Mouse (Mus musculus): ENCODE results near the gene Ifitm6. TPM values are rescaled to one million over a fixed set of nuclear protein-coding genes. Genes with fewer than 3 reads are reported as not detected.
"Not testable (repeated sequence)": the region's sequence is repeated elsewhere in the genome, so short reads cannot be mapped to it uniquely, and the experiment has no call there.

Gene Ifitm6
- 0.58 and 0.88 TPM in 2 replicates for polyA plus RNA-seq (2014; fragmentation: Nextera tagmentation; extraction: Ambion mirVana)

DNA sequence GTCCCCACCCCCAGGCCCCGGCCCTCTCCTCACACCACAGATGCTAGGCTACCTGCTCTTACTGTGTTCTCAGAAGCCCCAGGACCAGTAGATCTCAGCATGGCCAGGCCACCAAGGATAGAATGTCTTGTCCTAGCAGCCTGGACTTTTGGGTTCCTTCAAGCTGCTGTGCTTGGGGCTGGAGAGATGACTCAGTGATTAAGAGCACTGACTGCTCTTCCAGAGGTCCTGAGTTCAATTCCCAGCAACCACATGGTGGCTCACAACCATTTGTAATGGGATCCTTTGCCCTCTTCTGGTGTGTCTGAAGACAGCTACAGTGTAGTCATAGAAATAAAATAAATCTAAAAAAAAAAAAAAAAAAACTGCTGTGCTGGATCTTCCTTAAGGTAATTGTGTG, at the start of gene Ifitm6:
TSS of gene Ifitm6 (minus strand) at position 101 of the 400 bp plus-strand sequence.
- 96% methylated on average over 1 of the region's 1 CpGs for WGBS
- H3K27me3 ChIP-seq (ENCODE audit: control insufficient read depth, insufficient read depth, low read length); H3K4me1 ChIP-seq (ENCODE audit: control insufficient read depth, insufficient read depth, low read length); H3K9me3 ChIP-seq (ENCODE audit: control insufficient read depth, low read length); ATAC-seq (ENCODE audit: low read depth); H3K36me3 ChIP-seq (ENCODE audit: control insufficient read depth, insufficient read depth, low read length); H3K4me3 ChIP-seq (ENCODE audit: low read depth, low read length); H3K9ac ChIP-seq (replicated peaks; ENCODE audit: low read depth, low read length); H3K4me2 ChIP-seq (ENCODE audit: low read depth, low read length); H3K27ac ChIP-seq (ENCODE audit: low read depth, low read length): not testable (repeated sequence)

DNA sequence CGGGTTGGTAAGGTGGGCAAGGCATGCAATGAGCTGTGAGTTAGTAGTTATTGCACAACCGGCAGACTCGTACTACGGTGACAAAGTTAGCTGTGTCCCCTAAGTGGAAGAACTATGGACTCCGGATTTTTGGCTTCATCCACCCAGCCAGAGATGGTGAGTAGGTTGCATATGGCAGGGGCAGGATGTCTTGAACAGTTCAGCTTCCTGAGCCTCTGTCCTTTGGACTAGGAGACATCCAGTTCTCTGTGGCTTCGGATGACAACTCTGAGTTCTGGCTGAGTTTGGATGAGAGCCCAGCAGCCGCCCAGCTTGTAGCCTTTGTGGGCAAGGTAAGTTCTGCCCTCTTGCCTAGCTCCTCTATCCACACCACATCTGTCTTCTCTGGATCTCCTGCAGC, 46.9 kb upstream of the Ifitm6 start:
- WGBS: 91% methylated on average over 7 of the region's 7 CpGs

GRCm38 (mm10) chr7:141064175-141064574, 46.5 kb upstream of the Ifitm6 start:
- peaks cover 19% of the 10 kb centered on the region for H3K4me1 ChIP-seq (ENCODE audit: control insufficient read depth, insufficient read depth, low read length)
- H3K27me3 ChIP-seq (ENCODE audit: control insufficient read depth, insufficient read depth, low read length): no peaks in the 10 kb centered on the region
- no peaks in the 10 kb centered on the region for H3K9me3 ChIP-seq (ENCODE audit: control insufficient read depth, low read length)
- ATAC-seq (ENCODE audit: low read depth): no peak
- no peak overlapping the region for H3K4me2 ChIP-seq (ENCODE audit: low read depth, low read length)
- H3K36me3 ChIP-seq (ENCODE audit: control insufficient read depth, insufficient read depth, low read length): peaks cover 43% of the 10 kb centered on the region
- whole genome bisulfite sequencing: 88% methylated on average over 7 of the region's 7 CpGs
- H3K4me3 ChIP-seq (ENCODE audit: low read depth, low read length): no peak overlapping the region
- H3K9ac ChIP-seq (replicated peaks; ENCODE audit: low read depth, low read length): no peak overlapping the region
- no peak overlapping the region for H3K27ac ChIP-seq (ENCODE audit: low read depth, low read length)

More for the DNA sequence above, 46.9 kb upstream of the Ifitm6 start:
- no peak for ATAC-seq (ENCODE audit: low read depth)
- Histone ChIP-seq H3K36me3 (ENCODE audit: control insufficient read depth, insufficient read depth, low read length) (peaks cover 43% of the 10 kb centered on the region), H3K9ac (replicated peaks; ENCODE audit: low read depth, low read length) (no peak overlapping the region), H3K4me1 (ENCODE audit: control insufficient read depth, insufficient read depth, low read length) (peaks cover 19% of the 10 kb centered on the region), H3K4me3 (ENCODE audit: low read depth, low read length) (no peak overlapping the region), H3K9me3 (ENCODE audit: control insufficient read depth, low read length) (no peaks in the 10 kb centered on the region), H3K27ac (ENCODE audit: low read depth, low read length) (no peak overlapping the region), H3K27me3 (ENCODE audit: control insufficient read depth, insufficient read depth, low read length) (no peaks in the 10 kb centered on the region), H3K4me2 (ENCODE audit: low read depth, low read length) (no peak overlapping the region)

DNA sequence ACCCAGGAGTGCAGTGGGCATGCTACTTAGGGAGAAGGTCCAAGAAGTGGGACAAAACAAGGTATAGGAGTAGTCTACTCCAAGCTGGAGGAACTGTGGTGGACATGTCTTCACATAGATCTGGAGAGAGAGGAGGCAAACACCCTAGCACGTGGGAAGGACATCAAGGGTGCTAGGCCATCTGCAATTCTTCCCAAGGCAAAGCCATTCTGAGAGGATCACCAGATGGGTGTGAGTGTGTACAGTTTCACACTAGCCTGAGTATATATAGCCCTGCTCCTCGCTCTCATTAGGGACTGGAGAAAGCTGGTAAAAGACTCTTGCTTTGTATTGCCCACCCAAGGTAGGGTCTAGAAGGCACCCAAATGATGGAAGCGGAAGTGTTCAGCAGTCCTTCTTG, 45.6 kb upstream of the Ifitm6 start:
- 92% methylated on average over 3 of the region's 3 CpGs for WGBS
- H3K9ac ChIP-seq (replicated peaks; ENCODE audit: low read depth, low read length): no peak overlapping the region
- H3K4me1 ChIP-seq (ENCODE audit: control insufficient read depth, insufficient read depth, low read length): peaks cover 19% of the 10 kb centered on the region

GRCm38 (mm10) chr7:141062525-141062924, 44.8 kb upstream of the Ifitm6 start:
- WGBS: 74% methylated on average over 7 of the region's 7 CpGs
- H3K4me3 ChIP-seq (ENCODE audit: low read depth, low read length): no peak overlapping the region
- H3K27ac ChIP-seq (ENCODE audit: low read depth, low read length): no peak overlapping the region
- no peaks in the 10 kb centered on the region for H3K9me3 ChIP-seq (ENCODE audit: control insufficient read depth, low read length)
- H3K36me3 ChIP-seq (ENCODE audit: control insufficient read depth, insufficient read depth, low read length): peaks cover 29% of the 10 kb centered on the region
- no peak for ATAC-seq (ENCODE audit: low read depth)
- H3K9ac ChIP-seq (replicated peaks; ENCODE audit: low read depth, low read length): no peak overlapping the region
- peak overlapping the region; percentile 85; the same call in 1 of the 2 replicates for H3K4me2 ChIP-seq (ENCODE audit: low read depth, low read length)
- peaks cover 19% of the 10 kb centered on the region for H3K4me1 ChIP-seq (ENCODE audit: control insufficient read depth, insufficient read depth, low read length)
- no peaks in the 10 kb centered on the region for H3K27me3 ChIP-seq (ENCODE audit: control insufficient read depth, insufficient read depth, low read length)

More for the DNA sequence above, 45.6 kb upstream of the Ifitm6 start:
- no peak for ATAC-seq (ENCODE audit: low read depth)
- H3K27me3 ChIP-seq (ENCODE audit: control insufficient read depth, insufficient read depth, low read length): no peaks in the 10 kb centered on the region
- peaks cover 37% of the 10 kb centered on the region for H3K36me3 ChIP-seq (ENCODE audit: control insufficient read depth, insufficient read depth, low read length)
- no peak overlapping the region for H3K27ac ChIP-seq (ENCODE audit: low read depth, low read length)
- H3K4me3 ChIP-seq (ENCODE audit: low read depth, low read length): no peak overlapping the region
- no peaks in the 10 kb centered on the region for H3K9me3 ChIP-seq (ENCODE audit: control insufficient read depth, low read length)
- no peak overlapping the region for H3K4me2 ChIP-seq (ENCODE audit: low read depth, low read length)

GRCm38 (mm10) chr7:141061269-141061692, 43.6 kb upstream of the Ifitm6 start:
- peak overlapping the region; percentile 93 for H3K27ac ChIP-seq (ENCODE audit: low read depth, low read length)
- H3K4me2 ChIP-seq (ENCODE audit: low read depth, low read length): peak overlapping the region; percentile 85
- H3K36me3 ChIP-seq (ENCODE audit: control insufficient read depth, insufficient read depth, low read length): peaks cover 21% of the 10 kb centered on the region
- peak overlapping the region; percentile 86 for H3K4me3 ChIP-seq (ENCODE audit: low read depth, low read length)
- WGBS: under 1% methylated on average over 32 of the region's 37 CpGs
- no peaks in the 10 kb centered on the region for H3K27me3 ChIP-seq (ENCODE audit: control insufficient read depth, insufficient read depth, low read length)
- no peaks in the 10 kb centered on the region for H3K9me3 ChIP-seq (ENCODE audit: control insufficient read depth, low read length)
- peak; percentile 36; the same call in 1 of the 2 replicates for ATAC-seq (ENCODE audit: low read depth)
- H3K4me1 ChIP-seq (ENCODE audit: control insufficient read depth, insufficient read depth, low read length): peaks cover 19% of the 10 kb centered on the region
- peak overlapping the region; percentile 99 for H3K9ac ChIP-seq (replicated peaks; ENCODE audit: low read depth, low read length)

DNA sequence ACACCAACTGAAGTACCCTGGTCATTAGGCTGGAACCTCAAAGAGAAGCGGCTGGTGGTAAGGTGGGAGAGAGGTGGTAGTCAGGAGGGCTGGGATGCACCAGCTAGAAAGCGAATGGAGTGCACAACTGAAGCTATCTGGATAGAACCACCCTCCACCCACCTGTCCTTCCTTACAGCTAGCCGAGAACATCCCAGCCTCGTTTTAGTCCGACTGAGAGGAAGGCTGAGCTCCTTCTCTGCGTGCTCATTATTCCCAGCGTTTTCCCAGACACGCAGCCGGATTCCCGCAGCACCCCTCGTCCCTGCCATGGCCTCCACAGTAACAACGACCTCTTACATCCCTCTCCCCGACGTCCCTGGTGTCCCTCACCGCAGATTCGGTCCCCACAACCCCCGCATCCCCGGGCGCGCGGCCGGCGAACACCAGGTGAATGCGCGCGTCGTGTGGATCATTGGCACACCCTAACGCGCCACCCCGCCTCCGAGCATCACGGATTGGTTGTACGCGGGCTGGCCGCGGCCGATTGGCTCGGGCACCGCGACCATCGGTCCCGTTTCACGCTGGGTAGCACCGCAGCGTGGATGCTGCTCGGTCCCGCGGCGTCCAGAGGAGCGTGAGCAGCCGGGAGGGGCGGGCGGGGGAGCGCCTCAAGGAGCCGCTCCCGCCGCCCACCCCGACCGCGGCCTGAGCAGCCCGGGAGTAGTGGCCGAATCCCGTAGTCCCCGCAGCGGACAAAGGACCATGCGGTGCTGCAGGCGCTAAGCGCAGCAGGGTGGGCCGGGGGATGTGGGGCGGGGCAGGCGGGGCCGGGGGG, 42.9 kb upstream of the Ifitm6 start, which contains the start of gene B4galnt4:
TSS of gene B4galnt4 (plus strand) at position 679 of the 817 bp plus-strand sequence.
- peak within 1 kb of the TSS; percentile 99 for H3K9ac ChIP-seq (replicated peaks; ENCODE audit: low read depth, low read length)
- H3K36me3 ChIP-seq (ENCODE audit: control insufficient read depth, insufficient read depth, low read length): peaks cover 16% of the 10 kb centered on the region
- under 1% methylated on average over 69 of the region's 72 CpGs for WGBS
- peak; percentile 98 for ATAC-seq (ENCODE audit: low read depth)
- H3K4me3 ChIP-seq (ENCODE audit: low read depth, low read length): peak within 1 kb of the TSS; percentile 86
- peak within 1 kb of the TSS; percentile 85 for H3K4me2 ChIP-seq (ENCODE audit: low read depth, low read length)
- peak within 1 kb of the TSS; percentile 93 for H3K27ac ChIP-seq (ENCODE audit: low read depth, low read length)
- peaks cover 19% of the 10 kb centered on the region for H3K4me1 ChIP-seq (ENCODE audit: control insufficient read depth, insufficient read depth, low read length)
- H3K27me3 ChIP-seq (ENCODE audit: control insufficient read depth, insufficient read depth, low read length): no peaks in the 10 kb centered on the region
- H3K9me3 ChIP-seq (ENCODE audit: control insufficient read depth, low read length): no peaks in the 10 kb centered on the region

DNA sequence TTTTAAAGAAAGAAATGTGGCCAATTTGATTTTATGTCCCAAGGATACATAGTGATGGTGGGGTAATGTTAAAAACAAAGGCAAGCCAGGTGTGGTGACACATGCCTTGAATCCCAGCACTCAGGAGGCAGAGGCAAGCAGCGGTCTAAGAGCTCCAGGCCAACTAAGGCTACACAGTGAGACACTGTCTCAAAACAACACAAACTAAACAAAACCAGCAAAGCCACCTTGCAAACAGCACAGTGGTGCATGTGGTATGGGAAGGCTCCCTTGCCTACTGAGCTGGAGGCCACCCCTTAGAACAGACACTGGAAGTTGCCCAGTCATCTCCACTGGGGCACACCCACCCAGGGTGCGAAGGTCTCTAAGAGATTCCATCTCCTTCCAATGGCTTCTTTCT, 42.2 kb upstream of the Ifitm6 start:
- Histone ChIP-seq H3K9me3 (ENCODE audit: control insufficient read depth, low read length) (no peaks in the 10 kb centered on the region), H3K27me3 (ENCODE audit: control insufficient read depth, insufficient read depth, low read length) (no peaks in the 10 kb centered on the region), H3K36me3 (ENCODE audit: control insufficient read depth, insufficient read depth, low read length) (peaks cover 10% of the 10 kb centered on the region), H3K4me2 (ENCODE audit: low read depth, low read length) (peak overlapping the region; percentile 85), H3K27ac (ENCODE audit: low read depth, low read length) (peak overlapping the region; percentile 93), H3K4me3 (ENCODE audit: low read depth, low read length) (peak overlapping the region; percentile 86), H3K4me1 (ENCODE audit: control insufficient read depth, insufficient read depth, low read length) (peaks cover 19% of the 10 kb centered on the region), H3K9ac (replicated peaks; ENCODE audit: low read depth, low read length) (peak overlapping the region; percentile 99)
- ATAC-seq (ENCODE audit: low read depth): no peak
- 76% methylated on average over 2 of the region's 2 CpGs for WGBS

DNA sequence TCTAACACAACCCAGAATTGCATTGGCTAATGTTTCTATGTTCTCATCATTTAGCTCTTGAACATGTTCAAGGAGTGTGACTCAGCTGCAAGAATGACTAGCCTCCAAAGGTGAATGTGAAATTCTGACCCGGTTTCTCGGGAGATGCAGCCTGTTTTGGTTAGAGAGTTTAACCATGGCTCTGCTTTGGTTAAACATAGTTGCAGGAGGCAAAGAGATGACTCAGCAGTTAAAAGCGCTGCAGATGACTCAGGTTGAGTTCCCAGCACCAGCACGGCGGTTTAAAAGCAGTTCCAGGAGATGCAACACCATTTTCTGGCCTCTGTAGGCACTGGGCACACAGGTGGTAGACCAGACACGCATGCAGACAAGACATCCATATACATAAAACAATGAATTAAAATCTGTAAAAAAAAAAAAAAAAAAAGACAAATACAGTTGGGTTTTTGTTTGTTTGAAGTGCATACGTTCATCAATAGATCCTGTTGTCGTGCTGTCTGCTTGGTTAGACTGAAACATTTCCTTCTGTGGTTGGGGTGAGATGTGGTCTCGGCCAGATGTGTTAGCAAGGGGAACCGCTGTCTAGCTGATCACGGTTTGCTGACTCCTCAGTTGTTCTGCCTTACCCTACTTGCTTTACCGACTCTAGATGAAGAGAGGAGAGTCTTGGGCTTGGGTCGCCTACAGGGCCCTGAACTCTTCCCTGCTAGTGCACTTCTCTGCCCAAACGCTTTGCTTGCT, 41.0 kb upstream of the Ifitm6 start:
- no peak overlapping the region for H3K27ac ChIP-seq (ENCODE audit: low read depth, low read length)
- peaks cover 19% of the 10 kb centered on the region for H3K4me1 ChIP-seq (ENCODE audit: control insufficient read depth, insufficient read depth, low read length)
- H3K4me3 ChIP-seq (ENCODE audit: low read depth, low read length): no peak overlapping the region
- H3K9me3 ChIP-seq (ENCODE audit: control insufficient read depth, low read length): no peaks in the 10 kb centered on the region
- 95% methylated on average over 14 of the region's 14 CpGs for WGBS
- no peaks in the 10 kb centered on the region for H3K36me3 ChIP-seq (ENCODE audit: control insufficient read depth, insufficient read depth, low read length)
- H3K9ac ChIP-seq (replicated peaks; ENCODE audit: low read depth, low read length): no peak overlapping the region
- no peak for ATAC-seq (ENCODE audit: low read depth)
- no peaks in the 10 kb centered on the region for H3K27me3 ChIP-seq (ENCODE audit: control insufficient read depth, insufficient read depth, low read length)
- H3K4me2 ChIP-seq (ENCODE audit: low read depth, low read length): no peak overlapping the region

Data from neural tube, embryonic 14.5 days (tissue).